Mouse (Mus musculus) midbrain, embryonic 15.5 days (tissue): ENCODE results near the gene Apoh. TPM values are rescaled to one million over a fixed set of nuclear protein-coding genes. Genes with fewer than 3 reads are reported as not detected.

Experiments
- ATAC-seq: fragments of 200-750 bp; cut with Nextera tagmentation; replicated peaks from 2 replicates; pipeline ENCODE4 v1.8.0; 2017; ENCODE audit warnings: moderate TSS enrichment
- H3K27ac ChIP-seq: fragments of 300-500 bp; sonication (generic); 2 replicates; pipeline ENCODE4 v1.5.1; 2015; ENCODE audit warnings: mild to moderate bottlenecking, inconsistent platforms
- H3K27me3 ChIP-seq: fragments of 300-500 bp; sonication (generic); replicated peaks from 2 replicates; pipeline ENCODE4 v1.6.1; 2015; ENCODE audit warnings: inconsistent platforms
- H3K36me3 ChIP-seq: fragments of 300-500 bp; sonication (generic); replicated peaks from 2 replicates; pipeline ENCODE4 v1.6.1; 2015; ENCODE audit warnings: inconsistent platforms
- H3K4me1 ChIP-seq: fragments of 300-500 bp; sonication (generic); 2 replicates; pipeline ENCODE4 v1.6.1; 2015; ENCODE audit warnings: inconsistent platforms
- H3K4me2 ChIP-seq: fragments of 300-500 bp; sonication (generic); 2 replicates; pipeline ENCODE4 v1.6.1; 2015; ENCODE audit warnings: inconsistent platforms, mild to moderate bottlenecking, moderate library complexity
- H3K4me3 ChIP-seq: fragments of 300-500 bp; sonication (generic); 2 replicates; pipeline ENCODE4 v1.5.1; 2015; ENCODE audit warnings: mild to moderate bottlenecking, inconsistent platforms
- H3K9ac ChIP-seq: fragments of 300-500 bp; sonication (generic); 2 replicates; pipeline ENCODE4 v1.6.1; 2015; ENCODE audit warnings: mild to moderate bottlenecking, inconsistent platforms
- H3K9me3 ChIP-seq: fragments of 300-500 bp; sonication (generic); 2 replicates; pipeline ENCODE4 v1.6.1; 2016; ENCODE audit warnings: inconsistent platforms
- WGBS: fragments of 180-500 bp; shearing (Covaris S2); methylation state at CpG from one replicate; pipeline ENCODE4 v1.1.7; 2015; ENCODE audit warnings: mixed read lengths; 5-methylcytosine and 5-hydroxymethylcytosine counted together
- polyA plus RNA-seq: library from polyadenylated mRNA; unstranded; fragments of >200 nt; fragmentation: Nextera tagmentation; extraction: Ambion mirVana; gene quantifications from 2 replicates; pipeline ENCODE4 v1.2.1, GENCODE M21; 2015

The Apoh gene
- polyA plus RNA-seq, 1 experiment from 2014 or later, result 0.28 TPM

- H3K27me3 ChIP-seq, result no peaks in the 10 kb centered on the region
- ATAC-seq, result no peak
- WGBS, result 69% methylated on average over 11 of the region's 11 CpGs
Observed at GRCm38 (mm10) chr11:108443893-108444563, 100.9 kb downstream of the Apoh start.

GRCm38 (mm10) chr11:108447148-108447547 lies 104.0 kb downstream of the Apoh start:
- H3K9ac ChIP-seq, result no peak overlapping the region
- no peaks in the 10 kb centered on the region for H3K27me3 ChIP-seq
- H3K4me3 ChIP-seq, result no peak overlapping the region
- no peak for ATAC-seq
- no peak overlapping the region for H3K4me2 ChIP-seq
- no peaks in the 10 kb centered on the region for H3K36me3 ChIP-seq
- no peak overlapping the region for H3K27ac ChIP-seq
- H3K9me3 ChIP-seq, result peaks cover 5% of the 10 kb centered on the region; the same call in 1 of the 2 replicates
- 0 out of 2 replicates have a peak, but pooled peaks cover 5% of the 10 kb centered on the region for H3K4me1 ChIP-seq

More at GRCm38 (mm10) chr11:108443893-108444563, 100.9 kb downstream of the Apoh start:
- Histone ChIP-seq H3K27ac (no peak overlapping the region), H3K36me3 (no peaks in the 10 kb centered on the region), H3K4me1 (0 out of 2 replicates have a peak, but pooled peaks cover 2% of the 10 kb centered on the region), H3K9me3 (no peaks in the 10 kb centered on the region), H3K4me2 (no peak overlapping the region), H3K4me3 (no peak overlapping the region), H3K9ac (no peak overlapping the region)

GRCm38 (mm10) chr11:108449811-108450210 lies 106.7 kb downstream of the Apoh start:
- no peak overlapping the region for H3K27ac ChIP-seq
- no peak overlapping the region for H3K4me3 ChIP-seq
- no peak overlapping the region for H3K4me2 ChIP-seq
- WGBS, result 30% methylated on average over 3 of the region's 3 CpGs
- no peak overlapping the region for H3K9ac ChIP-seq
- no peaks in the 10 kb centered on the region for H3K36me3 ChIP-seq
- no peaks in the 10 kb centered on the region for H3K27me3 ChIP-seq
- ATAC-seq, result no peak
- 0 out of 2 replicates have a peak, but pooled peaks cover 3% of the 10 kb centered on the region for H3K4me1 ChIP-seq
- H3K9me3 ChIP-seq, result peaks cover 5% of the 10 kb centered on the region; the same call in 1 of the 2 replicates

GRCm38 (mm10) chr11:108459599-108459998 lies 116.4 kb downstream of the Apoh start:
- Histone ChIP-seq H3K4me2 (no peak overlapping the region), H3K36me3 (no peaks in the 10 kb centered on the region), H3K9me3 (no peaks in the 10 kb centered on the region), H3K4me1 (no peaks in the 10 kb centered on the region), H3K27me3 (no peaks in the 10 kb centered on the region), H3K27ac (no peak overlapping the region), H3K9ac (no peak overlapping the region), H3K4me3 (no peak overlapping the region)
- no peak for ATAC-seq
- 92% methylated on average over 3 of the region's 3 CpGs for WGBS

Other genes with a start within 250 kb of the Apoh start
- 7.0 and 7.2 TPM in 2 replicates for gene Prkca, start 574 bp downstream of the Apoh start, polyA plus RNA-seq
- gene Cep112, start 81.8 kb downstream of the Apoh start, polyA plus RNA-seq, result 25.1 and 29.7 TPM in 2 replicates